Mouse (Mus musculus) E14TG2a.4 (cell line): ENCODE results near the gene Slamf9.

ENCODE experiments used
- H3K27me3 ChIP-seq: 2 replicates; pipeline ENCODE4 v1.6.1; 2014; ENCODE audit warnings: low read length, control low read depth; ENCODE audit not compliant: insufficient read depth
- H3K36me3 ChIP-seq: 2 replicates; pipeline ENCODE4 v1.6.1; 2014; ENCODE audit warnings: low read length, control low read depth; ENCODE audit not compliant: insufficient read depth
- H3K4me1 ChIP-seq: replicated peaks from 2 replicates; pipeline ENCODE4 v1.6.1; 2014; ENCODE audit warnings: low read depth, low read length, control low read depth
- H3K4me3 ChIP-seq: replicated peaks from 2 replicates; pipeline ENCODE4 v1.5.1; 2014; ENCODE audit warnings: mild to moderate bottlenecking, low read length
- H3K9me3 ChIP-seq: 2 replicates; pipeline ENCODE4 v1.6.1; 2014; ENCODE audit warnings: low read length, control low read depth
- CTCF ChIP-seq: conservative IDR thresholded peaks from 2 replicates; pipeline ENCODE4 v1.5.1; 2014; ENCODE audit warnings: low read length
- NANOG ChIP-seq: IDR thresholded peaks from 2 replicates; pipeline ENCODE4 v1.6.1; 2014; ENCODE audit warnings: borderline replicate concordance, low read length, mixed read lengths
- POU5F1 ChIP-seq: IDR thresholded peaks from 2 replicates; pipeline ENCODE4 v1.6.1; 2014; ENCODE audit warnings: low read length, borderline replicate concordance

Slamf9 gene

GRCm38 (mm10) chr1:172456001-172456677 is 19.0 kb upstream of the Slamf9 start:
- peaks cover 3% of the 10 kb centered on the region; the same call in 1 of the 2 replicates for H3K9me3 ChIP-seq
- H3K4me1 ChIP-seq: peaks cover 41% of the 10 kb centered on the region
- no peaks in the 10 kb centered on the region for H3K27me3 ChIP-seq
- TF ChIP-seq POU5F1 (no peak), NANOG (no peak), CTCF (no peak)
- peak overlapping the region; percentile 55 for H3K4me3 ChIP-seq
- H3K36me3 ChIP-seq: no peaks in the 10 kb centered on the region

GRCm38 (mm10) chr1:172457196-172457595 is 18.0 kb upstream of the Slamf9 start:
- no peaks in the 10 kb centered on the region for H3K27me3 ChIP-seq
- no peak overlapping the region for H3K4me3 ChIP-seq
- TF ChIP-seq NANOG: no peak
- no peak for TF ChIP-seq CTCF
- TF ChIP-seq POU5F1: no peak
- H3K4me1 ChIP-seq: peaks cover 36% of the 10 kb centered on the region
- no peaks in the 10 kb centered on the region for H3K36me3 ChIP-seq
- H3K9me3 ChIP-seq: peaks cover 3% of the 10 kb centered on the region; the same call in 1 of the 2 replicates

- H3K4me1 ChIP-seq: peaks cover 36% of the 10 kb centered on the region
- no peaks in the 10 kb centered on the region for H3K27me3 ChIP-seq
- no peak overlapping the region for H3K4me3 ChIP-seq
- peaks cover 3% of the 10 kb centered on the region; the same call in 1 of the 2 replicates for H3K9me3 ChIP-seq
- TF ChIP-seq NANOG (no peak), CTCF (no peak), POU5F1 (no peak)
- no peaks in the 10 kb centered on the region for H3K36me3 ChIP-seq
These were observed 17.1 kb upstream of the Slamf9 start for GRCm38 (mm10) chr1:172458041-172458440.

- H3K9me3 ChIP-seq: peaks cover 3% of the 10 kb centered on the region; the same call in 1 of the 2 replicates
- no peak for TF ChIP-seq CTCF
- TF ChIP-seq POU5F1: no peak
- no peak for TF ChIP-seq NANOG
- H3K27me3 ChIP-seq: no peaks in the 10 kb centered on the region
- no peaks in the 10 kb centered on the region for H3K36me3 ChIP-seq
- H3K4me1 ChIP-seq: peaks cover 27% of the 10 kb centered on the region
- no peak overlapping the region for H3K4me3 ChIP-seq
These were observed 13.6 kb upstream of the Slamf9 start for GRCm38 (mm10) chr1:172461602-172462001.

GRCm38 (mm10) chr1:172462534-172462933 is 12.6 kb upstream of the Slamf9 start:
- Histone ChIP-seq H3K4me3 (no peak overlapping the region), H3K36me3 (no peaks in the 10 kb centered on the region), H3K27me3 (no peaks in the 10 kb centered on the region), H3K4me1 (peaks cover 32% of the 10 kb centered on the region), H3K9me3 (peaks cover under 1% of the 10 kb centered on the region; the same call in 1 of the 2 replicates)
- TF ChIP-seq NANOG (no peak), CTCF (no peak), POU5F1 (no peak)

GRCm38 (mm10) chr1:172463387-172464333 is 11.5 kb upstream of the Slamf9 start:
- no peak for TF ChIP-seq NANOG
- Histone ChIP-seq H3K27me3 (no peaks in the 10 kb centered on the region), H3K9me3 (no peaks in the 10 kb centered on the region), H3K4me1 (peaks cover 30% of the 10 kb centered on the region), H3K36me3 (no peaks in the 10 kb centered on the region), H3K4me3 (no peak overlapping the region)

- Histone ChIP-seq H3K4me1 (peaks cover 29% of the 10 kb centered on the region), H3K36me3 (no peaks in the 10 kb centered on the region), H3K9me3 (no peaks in the 10 kb centered on the region), H3K27me3 (peaks cover 4% of the 10 kb centered on the region), H3K4me3 (peak overlapping the region; percentile 46; the same call in 1 of the 2 replicates)
- TF ChIP-seq POU5F1: no peak
These were observed 6.8 kb upstream of the Slamf9 start for GRCm38 (mm10) chr1:172468301-172468877.

GRCm38 (mm10) chr1:172469373-172469772 is 5.8 kb upstream of the Slamf9 start:
- Histone ChIP-seq H3K4me1 (peaks cover 29% of the 10 kb centered on the region), H3K9me3 (no peaks in the 10 kb centered on the region), H3K4me3 (no peak overlapping the region), H3K36me3 (no peaks in the 10 kb centered on the region), H3K27me3 (peaks cover 8% of the 10 kb centered on the region)
- TF ChIP-seq POU5F1: no peak
